Mouse (Mus musculus) embryo, embryonic 11 days (tissue): ENCODE measurements around the gene Gm11042.

Source experiments
- DNase-seq: peaks from one replicate; pipeline ENCODE4 v3.0.0-alpha.2; 2015

The Gm11042 gene

DNA sequence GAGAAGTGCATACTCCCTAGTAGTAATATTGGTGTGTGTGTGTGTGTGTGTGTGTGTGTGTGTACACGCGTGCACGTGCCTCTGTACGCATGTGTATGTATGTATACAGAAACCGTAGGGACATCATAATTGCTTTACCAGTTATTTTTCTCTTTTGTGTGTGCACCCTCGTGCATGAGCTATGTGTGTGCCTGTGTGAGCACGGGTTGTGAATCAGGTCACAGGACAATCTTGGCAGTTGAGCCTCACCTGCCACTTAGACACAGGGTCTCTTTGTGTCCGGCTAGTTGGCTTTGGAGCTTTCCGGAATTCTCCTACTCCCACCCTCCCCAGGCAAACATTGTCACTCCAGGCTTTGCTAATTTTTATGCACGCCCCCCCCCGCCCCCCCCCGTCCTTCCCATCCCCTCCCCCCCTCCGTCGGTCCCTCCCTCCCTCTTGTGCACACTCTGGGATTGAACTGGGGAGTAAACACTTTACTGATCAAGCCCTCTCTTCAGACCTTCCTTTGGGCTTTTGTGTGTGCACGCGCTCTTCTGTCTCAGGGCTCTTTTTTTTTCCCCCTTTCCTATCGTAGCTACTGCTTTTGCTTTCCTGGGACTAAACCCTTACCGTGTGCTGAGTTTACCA is at the start of gene Gm11042:
Gene Gm11042, minus strand, starts transcription at position 51 of the 630 bp plus-strand sequence.
- peak; percentile 45 for DNase-seq

GRCm38 (mm10) chr12:74364477-74364876 is 48.3 kb upstream of the Gm11042 start:
- no peak for DNase-seq

- no peak for DNase-seq
Observed at GRCm38 (mm10) chr12:74363076-74363475, 46.9 kb upstream of the Gm11042 start.

- no peak for DNase-seq
Observed at GRCm38 (mm10) chr12:74362453-74362852, 46.3 kb upstream of the Gm11042 start.

DNA sequence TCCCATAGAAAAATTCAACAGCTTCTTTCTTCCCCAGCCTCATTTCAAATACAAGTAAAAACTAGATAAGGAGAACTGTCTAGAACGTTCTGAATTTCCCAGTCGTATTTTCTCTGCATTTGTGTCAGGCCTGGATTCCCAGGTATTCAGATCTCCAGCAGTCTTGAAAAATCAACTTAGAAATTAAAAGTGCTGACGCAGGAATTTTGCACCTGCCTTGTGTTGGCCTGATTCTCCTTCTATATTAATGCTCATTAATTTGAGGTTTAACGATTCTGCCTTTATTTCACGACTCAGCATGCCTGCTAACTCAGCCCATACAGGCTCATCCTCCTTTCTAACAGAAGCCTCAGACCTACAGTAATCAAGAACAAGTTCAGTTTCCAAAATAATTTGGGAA is 43.6 kb upstream of the Gm11042 start:
- DNase-seq: no peak

DNA sequence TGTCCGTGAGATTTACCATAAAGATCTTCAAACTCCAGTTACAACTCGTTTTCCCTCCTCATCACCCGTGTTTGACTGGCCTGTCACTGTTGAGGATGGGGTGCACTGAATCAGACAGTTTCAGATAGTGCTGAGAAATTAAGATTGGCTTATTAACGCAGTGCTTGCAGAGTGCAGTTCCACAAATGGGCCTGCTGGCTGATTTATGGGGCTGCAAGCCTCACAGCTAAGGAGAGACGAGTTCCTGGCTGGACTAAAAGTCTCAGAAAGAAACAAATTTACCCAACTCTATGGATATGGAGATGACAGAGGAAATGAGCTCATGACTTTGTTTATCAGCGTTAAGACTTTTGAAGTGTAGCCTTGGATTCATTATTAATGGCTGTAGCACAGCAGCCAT is 41.6 kb upstream of the Gm11042 start:
- no peak for DNase-seq

DNA sequence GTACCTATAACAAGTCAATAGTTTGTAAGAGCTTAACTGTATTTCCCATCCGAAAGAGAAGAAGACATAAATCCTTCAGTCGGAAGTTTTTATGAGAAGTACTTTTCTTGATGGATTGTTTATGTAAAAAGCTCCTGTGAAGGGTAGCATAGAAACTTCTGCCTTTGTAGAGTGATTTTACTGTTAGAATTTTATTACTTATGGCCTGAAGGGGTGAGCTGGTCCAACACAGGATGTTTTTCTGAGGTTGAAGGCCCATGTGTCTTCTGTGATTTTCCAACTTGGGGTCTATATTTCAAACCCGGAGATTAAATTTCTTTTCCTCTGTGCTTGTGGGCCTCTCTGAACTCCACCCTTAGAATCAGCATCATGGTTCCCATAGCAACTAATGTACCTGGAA is 26.5 kb upstream of the Gm11042 start:
- no peak for DNase-seq

- DNase-seq: no peak
Observed at GRCm38 (mm10) chr12:74340070-74340469, 23.9 kb upstream of the Gm11042 start.

DNA sequence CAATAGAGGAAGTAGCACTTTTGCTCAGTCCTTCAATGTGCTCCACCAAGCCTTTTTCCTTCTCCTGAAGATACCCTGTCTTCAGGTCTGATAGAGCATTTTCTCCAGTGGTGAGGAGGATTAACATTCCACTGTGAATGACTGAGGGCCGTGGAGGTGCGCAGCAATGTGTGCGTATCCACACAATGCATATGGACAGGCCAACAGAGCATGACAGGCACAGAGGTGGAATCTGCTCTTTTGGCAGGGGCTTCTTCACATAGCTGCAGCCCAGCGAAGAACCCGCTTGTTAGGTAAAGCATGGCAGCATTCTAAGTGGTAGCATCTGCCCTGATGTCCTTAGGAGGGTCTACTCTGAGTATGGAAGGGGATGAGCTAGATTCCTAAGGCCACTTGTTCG is 17.5 kb upstream of the Gm11042 start:
- no peak for DNase-seq

DNA sequence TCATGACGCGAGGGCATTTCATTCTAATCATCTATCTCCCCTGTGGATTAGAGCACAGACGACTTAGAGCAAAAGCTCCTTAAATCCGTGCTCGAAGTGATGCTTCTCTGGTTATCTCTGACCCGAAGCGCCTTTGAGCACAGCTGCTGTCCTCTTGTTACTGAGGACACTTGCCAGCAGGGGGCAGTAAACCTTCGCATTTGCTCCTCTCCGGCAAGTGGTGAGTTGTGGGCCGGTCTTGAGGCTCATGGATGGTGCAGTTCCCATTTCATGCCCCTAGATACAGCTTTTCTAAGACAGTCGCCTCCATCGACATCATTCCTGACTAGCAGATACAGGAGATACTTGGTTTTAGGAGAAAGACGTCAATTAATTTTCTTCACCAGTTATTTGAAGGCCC is 16.8 kb upstream of the Gm11042 start:
- DNase-seq: peak; percentile 90

GRCm38 (mm10) chr12:74329759-74330158 is 13.6 kb upstream of the Gm11042 start:
- DNase-seq: no peak

DNA sequence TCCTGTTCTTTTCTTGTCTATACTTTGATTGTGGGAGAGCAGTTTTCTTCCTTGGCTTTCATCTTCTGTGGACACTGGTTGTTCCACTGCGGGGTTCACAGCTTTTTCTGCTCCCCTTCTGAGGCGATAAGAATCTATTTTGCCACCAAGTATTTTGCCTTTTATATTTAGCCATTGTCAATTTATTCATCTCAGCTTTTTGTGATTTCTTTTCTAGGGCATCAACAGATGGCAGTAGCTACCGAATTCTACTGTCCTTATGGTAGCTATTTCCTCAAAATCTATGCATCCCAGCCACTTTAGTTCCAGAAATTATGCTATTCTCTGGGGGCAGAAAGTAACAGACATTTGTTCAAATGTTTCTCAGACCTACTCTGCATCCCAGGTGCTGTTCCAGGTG is 10.4 kb upstream of the Gm11042 start:
- no peak for DNase-seq

GRCm38 (mm10) chr12:74321981-74322380 is 5.8 kb upstream of the Gm11042 start:
- DNase-seq: no peak

- peak; percentile 86 for DNase-seq
Observed at GRCm38 (mm10) chr12:74320318-74320717, 4.1 kb upstream of the Gm11042 start.

DNA sequence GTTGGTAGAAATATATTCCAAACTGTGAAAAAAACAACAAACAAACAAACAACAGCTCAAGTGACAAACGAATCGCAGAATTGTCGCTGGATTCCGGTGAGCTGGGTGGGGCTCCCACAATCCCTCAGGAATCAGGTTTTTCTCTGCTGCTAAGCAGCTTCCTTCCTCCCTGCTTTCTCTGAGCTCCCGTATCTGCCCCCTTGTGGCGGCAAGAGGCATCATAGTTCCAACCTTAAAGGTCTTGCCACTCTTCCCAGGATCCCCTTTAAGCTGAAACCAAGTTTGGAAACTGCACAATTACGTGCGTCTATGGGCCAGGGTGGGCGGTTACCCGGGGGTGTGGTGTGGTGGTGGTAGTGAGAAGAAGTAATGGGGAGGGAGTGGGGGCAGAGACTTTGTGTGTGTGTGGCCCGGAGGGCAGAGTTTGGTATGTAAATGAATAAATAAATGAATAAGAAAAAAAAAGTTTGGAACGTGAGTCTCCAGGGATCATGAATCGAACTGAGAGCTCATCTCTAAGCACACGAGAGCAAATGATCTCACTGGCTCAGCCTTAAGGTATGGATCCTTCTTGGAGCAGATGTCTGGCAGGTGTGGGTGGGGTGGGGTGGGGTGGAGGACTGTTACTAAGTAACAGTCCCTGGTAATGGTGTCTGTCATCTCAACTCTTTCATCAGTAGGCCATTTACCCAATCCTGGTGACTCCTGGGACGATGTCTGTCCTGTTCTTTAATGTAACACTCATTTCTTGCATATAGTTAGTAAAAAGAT is 980 bp upstream of the Gm11042 start:
- peak; percentile 91 for DNase-seq

DNA sequence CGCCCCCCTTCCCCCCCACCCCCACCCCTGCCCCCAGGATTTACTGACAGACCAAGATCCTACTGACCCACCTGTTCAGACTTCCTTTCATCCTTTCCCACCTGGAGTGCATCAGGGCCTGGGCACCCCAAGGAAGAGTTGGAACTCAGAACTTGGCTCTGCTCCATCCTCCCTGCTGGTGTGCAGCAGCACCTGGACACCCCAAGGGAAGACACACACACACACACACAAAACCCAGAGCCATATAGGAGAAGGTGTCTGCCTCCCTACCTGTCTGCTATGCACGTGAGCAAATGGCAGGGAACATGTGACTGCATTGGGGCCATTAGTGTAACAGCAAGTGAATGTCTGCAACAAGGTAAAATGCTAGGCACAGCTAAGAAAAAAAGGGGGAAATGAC is 973 bp downstream of the Gm11042 start:
- DNase-seq: no peak

DNA sequence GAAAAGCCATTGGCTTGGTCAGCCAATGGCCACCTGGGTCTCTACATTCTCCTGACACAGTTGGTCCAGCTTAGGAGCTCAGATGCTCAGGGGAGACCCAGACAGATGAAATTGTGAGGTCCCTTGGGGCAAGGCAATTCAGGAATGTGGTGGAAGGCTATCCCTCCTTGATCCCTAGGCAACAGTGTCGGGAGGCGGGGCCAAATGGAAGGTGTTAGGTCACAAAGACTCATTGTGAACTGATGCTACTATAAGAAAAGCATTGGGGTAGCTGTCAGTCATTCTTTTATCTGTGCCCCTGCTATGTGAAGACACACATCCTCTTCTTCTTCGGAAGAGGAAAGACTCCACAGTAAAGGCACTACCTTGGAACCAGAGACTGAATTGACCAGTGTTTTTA is 3.6 kb downstream of the Gm11042 start:
- no peak for DNase-seq

DNA sequence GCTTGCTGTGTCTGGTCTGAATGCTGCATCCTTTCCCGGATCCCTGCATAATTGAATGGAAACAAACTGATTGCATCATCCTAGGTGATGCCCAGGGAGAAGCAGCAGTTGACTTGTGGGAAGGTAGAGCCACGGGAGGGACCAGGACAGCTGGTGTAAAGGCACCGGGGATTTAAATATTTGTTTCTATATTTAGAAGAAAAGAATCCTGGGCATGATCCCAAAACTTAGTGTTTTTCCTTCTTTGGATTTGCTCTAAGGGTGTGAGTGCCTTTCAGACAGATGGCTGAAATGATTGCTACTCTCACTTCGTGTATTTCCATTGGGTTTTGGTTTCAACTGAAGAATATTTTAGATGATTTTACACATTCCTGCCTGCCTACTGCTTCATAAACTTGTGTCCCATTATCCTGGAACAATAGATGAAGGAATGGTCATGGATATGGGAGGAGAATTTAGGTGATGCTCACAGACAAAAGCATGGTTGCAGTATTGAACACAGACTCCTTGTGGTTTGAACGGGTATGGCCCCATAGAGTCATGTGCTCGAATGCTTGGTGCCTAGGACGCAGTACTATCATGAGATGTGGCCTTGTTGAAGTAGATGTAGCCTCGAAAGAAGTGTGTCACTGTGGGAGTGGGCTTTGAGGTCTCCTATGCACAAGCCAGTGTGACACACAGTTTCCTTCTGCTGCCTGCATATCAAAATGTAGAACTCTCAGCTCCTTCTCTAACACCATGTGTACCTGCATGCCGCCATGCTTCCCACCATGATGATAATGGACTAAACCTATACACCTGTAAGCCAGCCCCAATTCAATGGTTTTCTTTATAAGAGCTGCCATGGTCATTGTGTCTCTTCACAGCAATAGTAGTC is 12.5 kb downstream of the Gm11042 start:
- DNase-seq: no peak

GRCm38 (mm10) chr12:74301559-74301958 is 14.6 kb downstream of the Gm11042 start:
- no peak for DNase-seq

DNA sequence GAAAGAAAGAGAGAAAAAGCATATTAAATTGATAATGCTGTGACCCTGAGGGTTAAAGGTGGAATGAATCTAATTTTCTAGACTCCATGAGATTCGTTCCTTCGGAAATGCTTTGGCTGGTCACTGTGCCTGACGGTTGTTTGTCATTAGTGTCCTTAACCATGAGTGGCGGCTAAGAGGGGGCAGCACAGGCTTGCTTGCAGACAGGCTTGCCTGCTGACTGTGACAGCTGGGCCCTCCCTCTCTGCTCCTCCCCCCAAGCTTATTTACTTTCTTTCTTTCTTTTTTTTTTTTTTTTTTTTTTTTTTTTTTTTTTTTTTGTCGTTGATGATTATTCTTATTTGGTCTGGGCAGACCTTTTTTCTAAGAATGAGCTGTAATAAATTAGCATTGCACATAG is 19.8 kb downstream of the Gm11042 start:
- peak; percentile 14 for DNase-seq

- peak; percentile 71 for DNase-seq
Observed at GRCm38 (mm10) chr12:74293624-74294023, 22.6 kb downstream of the Gm11042 start.

DNA sequence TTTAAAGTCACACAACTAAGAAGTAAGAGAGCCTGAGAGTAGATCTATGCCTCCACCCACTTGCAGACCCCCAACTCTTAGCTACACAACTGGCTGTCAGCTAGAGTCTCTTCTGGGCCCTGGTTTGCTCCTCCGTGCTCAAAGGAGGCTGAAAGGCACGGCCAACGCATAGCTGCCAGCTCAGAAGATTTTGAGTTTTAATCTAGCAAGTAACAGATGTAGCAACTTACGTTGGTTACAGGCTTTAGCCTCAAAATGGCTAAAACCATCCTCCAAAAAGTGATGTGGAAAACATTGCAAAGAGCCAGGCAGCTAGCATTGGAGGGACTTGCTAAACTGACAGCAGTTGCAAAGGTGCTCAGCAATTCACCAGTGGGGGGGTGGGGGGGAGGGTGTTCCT is 25.2 kb downstream of the Gm11042 start:
- DNase-seq: no peak

DNA sequence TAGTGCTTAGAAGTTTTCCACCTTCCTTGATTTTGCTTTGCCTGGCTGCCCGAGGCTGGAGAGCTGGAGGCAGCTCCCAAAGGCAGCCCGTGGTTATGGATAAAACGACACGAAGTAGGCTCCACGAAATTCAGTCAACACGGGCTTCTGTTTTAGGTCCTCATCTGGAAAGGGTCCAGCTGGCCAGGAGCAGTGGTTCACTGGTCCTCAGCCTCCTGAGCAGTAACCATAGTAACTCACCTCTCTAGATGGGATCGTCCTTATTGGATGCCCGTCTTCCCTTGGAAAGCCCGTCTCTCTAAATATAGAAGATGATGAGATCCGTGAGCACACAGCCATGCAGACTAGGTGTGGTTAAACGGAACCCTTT is 31.5 kb downstream of the Gm11042 start:
- DNase-seq: no peak
